Mouse (Mus musculus) cerebellum, adult 9-11 months (tissue): ENCODE results near the gene Plxna3.
"Not testable (repeated sequence)": the region's sequence is repeated elsewhere in the genome, so short reads cannot be mapped to it uniquely, and the experiment has no call there.

ENCODE experiments used
- DNase-seq: peaks from one replicate; pipeline ENCODE4 v3.0.0; 2022

Plxna3 gene

DNA sequence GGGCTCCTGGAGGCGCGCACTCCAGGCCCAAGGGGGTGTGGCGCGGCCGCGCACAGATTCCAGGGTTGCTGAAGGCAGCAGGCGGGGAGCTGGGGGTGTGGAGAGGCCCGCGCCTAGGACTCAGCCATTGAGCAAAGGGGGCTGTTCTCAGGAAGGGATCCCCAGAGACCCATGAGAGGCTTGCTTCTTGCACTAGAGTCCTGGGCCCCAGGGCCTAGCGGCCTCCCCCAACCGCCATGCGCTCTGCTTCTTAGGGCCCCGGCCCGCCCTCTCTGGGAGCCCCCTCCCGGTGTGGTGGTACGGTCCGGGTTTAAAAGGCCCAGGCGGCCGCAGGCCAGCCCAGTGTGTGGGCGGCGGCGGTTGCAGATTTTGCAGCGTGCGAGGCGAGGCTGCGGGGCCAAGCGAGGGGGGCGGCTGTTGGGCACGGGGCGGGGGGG is at the start of gene Plxna3:
Gene Plxna3, plus strand, starts transcription at position 342 of the 437 bp plus-strand sequence.
- DNase-seq, result peak; percentile 74

- no peak for DNase-seq
These were observed 47.7 kb upstream of the Plxna3 start for GRCm38 (mm10) chrX:74281041-74281731.

DNA sequence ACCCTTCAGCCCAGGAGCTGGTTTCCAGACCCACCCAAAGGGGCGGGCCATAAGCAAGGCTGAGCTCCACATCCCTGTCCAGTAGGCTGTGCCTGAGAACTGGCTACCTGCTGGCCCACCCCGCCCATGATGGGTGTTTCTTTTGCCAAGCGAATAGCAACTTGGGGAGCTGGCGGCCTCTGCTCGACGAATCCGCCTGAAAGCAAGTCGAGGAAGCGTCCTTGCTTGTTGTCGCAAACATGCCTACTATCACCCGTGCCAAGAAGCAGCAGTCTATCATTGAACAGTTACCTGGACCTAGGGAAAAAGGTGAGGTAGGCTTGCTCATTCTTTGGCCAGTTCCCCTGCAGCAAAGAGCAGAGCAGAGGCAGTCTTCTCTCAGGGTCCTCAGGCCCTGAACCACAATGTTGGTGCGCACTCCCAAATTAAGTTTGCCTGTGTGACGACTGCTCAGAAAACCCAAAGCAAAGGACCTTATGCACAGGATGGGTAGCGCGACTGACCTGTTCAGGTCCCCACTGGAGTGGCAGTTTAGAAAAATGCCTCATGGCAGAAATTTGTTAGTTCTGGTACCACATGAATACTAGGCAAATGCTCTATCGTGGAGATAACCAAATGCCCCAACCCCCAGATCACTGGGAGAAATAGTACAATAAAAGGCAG is 47.0 kb upstream of the Plxna3 start, which contains the start of the genes Taz and Dnase1l1:
Gene Taz, plus strand, starts transcription at position 181 of the 663 bp plus-strand sequence.
Gene Dnase1l1, minus strand, starts transcription at position 606 of the 663 bp plus-strand sequence.
- peak; percentile 84 for DNase-seq

- peak; percentile 89 for DNase-seq
These were observed 46.3 kb upstream of the Plxna3 start for GRCm38 (mm10) chrX:74282395-74283091.

- DNase-seq, result no peak
These were observed 45.8 kb upstream of the Plxna3 start for GRCm38 (mm10) chrX:74283092-74283437.

- no peak for DNase-seq
These were observed 35.4 kb upstream of the Plxna3 start for GRCm38 (mm10) chrX:74293431-74293830.

GRCm38 (mm10) chrX:74296538-74297448 is 32.1 kb upstream of the Plxna3 start, which contains the start of gene Atp6ap1:
TSS of gene Atp6ap1 (plus strand) at chrX:74297097.
- peak; percentile 97 for DNase-seq

GRCm38 (mm10) chrX:74298348-74298747 is 30.5 kb upstream of the Plxna3 start:
- DNase-seq, result no peak

DNA sequence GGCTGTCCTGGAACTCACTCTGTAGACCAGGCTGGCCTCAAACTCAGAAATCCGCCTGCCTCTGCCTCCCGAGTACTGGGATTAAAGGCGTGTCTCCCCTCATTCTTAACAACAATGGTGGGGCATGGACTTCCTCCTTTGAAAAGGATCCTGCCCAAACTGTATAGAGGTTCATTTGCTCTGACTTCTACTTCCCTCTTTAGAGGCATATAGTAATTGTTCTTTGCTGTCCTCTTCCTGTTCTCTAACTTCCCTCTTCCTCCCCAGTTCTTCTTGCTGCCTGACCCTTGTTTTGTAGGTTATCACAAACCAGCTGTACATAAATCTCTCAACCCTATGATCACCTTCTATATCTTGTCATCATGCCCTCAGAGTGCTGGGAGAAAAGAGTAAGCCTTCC is 29.1 kb upstream of the Plxna3 start:
- no peak for DNase-seq

- peak; percentile 79 for DNase-seq
These were observed 23.8 kb upstream of the Plxna3 start, which contains the start of gene Gdi1 for GRCm38 (mm10) chrX:74304867-74305700. TSS of gene Gdi1 (plus strand) at chrX:74304998.

DNA sequence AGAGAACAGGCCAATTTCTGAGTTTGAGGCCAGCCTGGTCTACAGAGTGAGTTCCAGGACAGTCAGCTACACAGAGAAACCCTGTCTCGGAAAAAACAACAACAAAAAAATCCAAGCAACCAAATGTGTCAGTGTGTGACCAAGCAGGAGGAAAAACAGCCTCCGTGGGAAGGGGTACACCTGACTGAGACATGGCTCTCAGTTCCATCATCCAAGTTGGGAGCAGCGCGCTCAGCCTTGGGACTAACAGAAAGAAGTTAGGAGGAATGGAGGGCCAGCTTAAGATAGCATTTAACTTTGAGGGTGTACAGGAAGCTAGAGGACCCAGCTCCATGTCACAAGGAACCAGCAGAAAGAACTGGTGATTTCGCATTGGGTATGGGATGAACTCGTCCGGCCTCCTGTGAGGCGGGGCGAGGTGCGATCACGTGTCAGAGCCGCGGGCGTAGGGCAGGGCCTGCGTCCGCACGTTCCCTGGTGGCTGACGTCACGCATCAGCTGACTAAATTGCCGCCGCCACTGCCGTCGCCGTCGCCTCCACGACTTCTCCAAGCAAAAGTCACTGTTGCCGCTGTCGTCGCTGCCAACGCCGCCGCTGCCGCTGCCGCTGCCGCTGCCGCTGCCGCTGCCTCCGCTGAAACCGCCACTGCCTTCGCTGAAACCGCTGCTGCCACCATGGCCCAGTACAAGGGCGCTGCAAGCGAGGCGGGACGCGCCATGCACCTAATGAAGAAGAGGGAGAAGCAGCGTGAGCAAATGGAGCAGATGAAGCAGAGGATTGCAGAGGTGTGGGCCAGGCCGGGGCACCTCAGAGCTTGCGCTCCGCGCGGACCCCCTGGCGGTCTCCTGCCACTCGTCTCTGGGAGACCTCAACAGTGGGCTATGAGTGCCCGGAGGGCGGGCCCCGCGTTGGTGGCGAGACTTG is 16.1 kb upstream of the Plxna3 start, which contains the start of gene Fam50a:
Gene Fam50a, plus strand, starts transcription at position 494 of the 925 bp plus-strand sequence.
- peak; percentile 91 for DNase-seq

DNA sequence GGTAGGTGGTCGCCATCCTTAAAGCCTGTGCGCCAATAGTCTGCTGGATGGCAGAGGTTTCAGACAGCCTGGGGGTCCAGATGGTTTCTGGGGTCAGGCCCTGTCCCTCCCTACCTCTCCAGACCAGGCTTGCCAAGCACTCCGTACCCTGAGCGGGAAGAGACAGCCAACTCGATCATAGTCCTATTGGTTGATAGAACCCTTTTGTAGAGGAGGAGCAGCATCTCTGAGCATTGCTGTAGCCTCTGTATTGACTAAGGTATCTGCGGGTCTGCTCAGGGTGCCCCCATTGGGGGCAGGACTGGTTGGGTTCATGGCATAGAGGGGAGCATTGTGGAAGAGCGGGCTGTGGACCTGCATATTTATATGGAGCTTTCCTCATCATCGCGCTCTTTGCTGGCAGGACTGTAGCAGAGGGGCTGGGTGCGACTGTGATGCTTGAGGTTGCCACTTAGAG is 377 bp downstream of the Plxna3 start:
- DNase-seq, result no peak

- peak; percentile 41 for DNase-seq
These were observed 1.5 kb downstream of the Plxna3 start for GRCm38 (mm10) chrX:74330166-74330930.

- DNase-seq, result no peak
These were observed 24.0 kb downstream of the Plxna3 start for GRCm38 (mm10) chrX:74352645-74353466.

DNA sequence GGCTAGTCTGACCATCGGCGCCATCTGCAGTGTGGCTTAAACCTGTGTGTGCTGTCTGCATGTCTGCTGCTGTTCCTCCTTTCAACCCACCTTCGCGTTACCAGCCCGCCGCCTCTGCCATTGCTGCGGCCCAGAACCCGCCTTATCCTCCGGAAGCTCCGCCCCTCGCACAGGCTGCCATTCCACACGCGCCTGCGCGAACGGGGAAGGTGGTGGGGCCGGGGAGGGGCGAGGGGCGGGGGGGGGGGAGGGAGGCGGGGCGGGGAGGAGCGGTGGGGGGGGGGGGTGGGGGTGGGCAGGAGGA is 24.6 kb downstream of the Plxna3 start, which contains the start of gene Lage3:
Gene Lage3, minus strand, starts transcription at position 152 of the 304 bp plus-strand sequence.
- peak; percentile 85 for DNase-seq

DNA sequence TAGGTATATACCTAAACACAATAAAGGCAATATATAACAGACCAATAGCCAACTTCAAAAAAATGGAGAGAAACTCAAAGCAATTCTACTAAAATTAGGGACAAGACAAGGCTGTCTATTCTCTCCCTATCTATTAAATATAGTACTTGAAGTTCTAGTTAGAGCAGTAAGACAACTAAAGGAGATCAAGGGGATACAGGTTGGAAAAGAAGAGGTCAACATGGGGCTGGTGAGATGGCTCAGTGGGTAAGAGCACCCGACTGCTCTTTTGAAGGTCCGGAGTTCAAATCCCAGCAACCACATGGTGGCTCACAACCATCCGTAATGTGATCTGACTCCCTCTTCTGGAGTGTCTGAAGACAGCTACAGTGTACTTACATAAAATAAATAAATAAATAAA is 28.2 kb downstream of the Plxna3 start:
- not testable (repeated sequence) for DNase-seq

DNA sequence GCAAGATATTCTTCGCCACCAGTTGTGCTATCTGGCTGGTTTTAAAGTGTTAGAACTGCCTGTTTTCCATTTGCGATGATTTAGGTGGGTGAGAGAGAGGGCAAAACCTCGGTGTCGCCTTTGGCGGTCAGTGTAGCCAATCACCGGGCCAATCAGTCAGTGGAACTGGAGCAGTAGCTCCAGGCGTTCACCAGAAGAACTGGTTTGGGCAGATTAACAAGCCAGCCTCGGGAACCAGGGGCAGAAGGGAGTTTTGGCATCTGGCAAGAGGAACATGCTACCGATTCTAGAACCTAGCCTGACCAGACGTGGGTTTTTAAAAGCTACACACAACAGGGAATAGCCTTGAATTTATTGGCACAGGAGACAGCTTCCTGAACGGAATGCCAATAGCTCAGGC is 30.3 kb downstream of the Plxna3 start:
- no peak for DNase-seq

GRCm38 (mm10) chrX:74367512-74367911 is 38.6 kb downstream of the Plxna3 start:
- DNase-seq, result no peak
